Mouse (Mus musculus) thymus, postnatal 0 days (tissue): ENCODE data around the gene Ccl28. TPM values are rescaled to one million over a fixed set of nuclear protein-coding genes. Genes with fewer than 3 reads are reported as not detected.

Experiments
- polyA plus RNA-seq: library from polyadenylated mRNA; unstranded; fragments of >200 nt; fragmentation: Nextera tagmentation; extraction: Ambion mirVana; gene quantifications from 2 replicates; pipeline ENCODE4 v1.2.1, GENCODE M21; 2015

Ccl28 gene
- polyA plus RNA-seq, 1 experiment from 2014 or later: 0.08 TPM

Other genes starting within 250 kb of the Ccl28 start
- 71.2 and 77.8 TPM in 2 replicates for gene Paip1, start 195.2 kb upstream of the Ccl28 start, polyA plus RNA-seq
- gene 4833420G17Rik, start 161.1 kb upstream of the Ccl28 start, polyA plus RNA-seq: 71.9 and 91.0 TPM in 2 replicates
- 2.3 and 2.6 TPM in 2 replicates for gene Tmem267, start 135.8 kb upstream of the Ccl28 start, polyA plus RNA-seq
- 0.96 and 1.2 TPM in 2 replicates for gene 3110070M22Rik, start 135.4 kb upstream of the Ccl28 start, polyA plus RNA-seq
- 67.1 and 74.2 TPM in 2 replicates for gene Hmgcs1, start 66.6 kb downstream of the Ccl28 start, polyA plus RNA-seq
- gene Nim1k, start 132.1 kb downstream of the Ccl28 start, polyA plus RNA-seq: 9.9 and 10.6 TPM in 2 replicates
- 40.9 and 51.2 TPM in 2 replicates for gene Zfp131, start 167.1 kb downstream of the Ccl28 start, polyA plus RNA-seq
- gene AF067063, start 206.4 kb downstream of the Ccl28 start, polyA plus RNA-seq: not detected in 2 replicates
- not detected in 2 replicates for gene D13Ertd608e, start 212.2 kb downstream of the Ccl28 start, polyA plus RNA-seq